ENCODE assay signal across 8 mouse cellular contexts in the genomic region with DNA sequence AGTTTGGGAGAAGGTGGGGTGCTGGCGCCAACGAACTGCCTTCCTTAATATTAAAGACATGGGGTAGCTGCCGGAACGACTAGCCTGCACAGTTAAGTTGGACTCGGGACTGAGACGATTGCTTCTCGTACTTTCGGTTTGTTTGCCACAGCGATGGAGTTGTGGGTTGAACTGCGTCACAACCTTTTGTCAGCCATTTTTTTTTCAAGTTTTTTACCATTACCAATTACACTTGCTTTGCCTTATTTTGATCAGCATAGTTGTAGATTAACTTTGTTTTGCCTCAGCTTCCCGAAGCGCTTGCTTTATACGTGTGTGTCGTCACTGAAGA. TPM values are rescaled to one million over a fixed set of nuclear protein-coding genes. Genes with fewer than 3 reads are reported as not detected.
DNase-seq lines count a peak whose midpoint lies in the region; ATAC-seq and TF ChIP-seq lines count a peak whose summit lies in the region.

No protein-coding gene starts in this region.

- peak overlapping the region; percentile 83 for H3K4me3 ChIP-seq in testis, adult 2 months (ENCODE audit: control insufficient read depth, low read depth, low read length)
- peak overlapping the region; percentile 57 for H3K4me3 ChIP-seq in forebrain, embryonic 13.5 days
- peak overlapping the region; percentile 60 for H3K4me3 ChIP-seq in liver, embryonic 12.5 days
- H3K4me3 ChIP-seq in stomach, embryonic 16.5 days (replicated peaks; ENCODE audit: low read length) = peak overlapping the region; percentile 70

- peaks cover 7% of the 10 kb centered on the region for H3K4me1 ChIP-seq in testis, adult 2 months (ENCODE audit: control insufficient read depth, insufficient read depth, low read length)
- H3K4me1 ChIP-seq in forebrain, embryonic 13.5 days = peaks cover 25% of the 10 kb centered on the region
- peaks cover 48% of the 10 kb centered on the region for H3K4me1 ChIP-seq in liver, embryonic 12.5 days
- H3K4me1 ChIP-seq in stomach, embryonic 16.5 days (ENCODE audit: control insufficient read depth, insufficient read depth, low read length) = peaks cover 21% of the 10 kb centered on the region; the same call in 1 of the 2 replicates

- H3K36me3 ChIP-seq in testis, adult 2 months (ENCODE audit: control insufficient read depth, insufficient read depth, low read length) = no peaks in the 10 kb centered on the region
- H3K36me3 ChIP-seq in forebrain, embryonic 13.5 days (ENCODE audit: poor library complexity, severe bottlenecking) = no peaks in the 10 kb centered on the region
- no peaks in the 10 kb centered on the region for H3K36me3 ChIP-seq in liver, embryonic 12.5 days
- no peaks in the 10 kb centered on the region for H3K36me3 ChIP-seq in stomach, embryonic 16.5 days (ENCODE audit: control insufficient read depth, insufficient read depth, low read length)

- H3K27me3 ChIP-seq in testis, adult 2 months (ENCODE audit: control insufficient read depth, insufficient read depth, low read length) = no peaks in the 10 kb centered on the region
- H3K27me3 ChIP-seq in forebrain, embryonic 13.5 days = no peaks in the 10 kb centered on the region
- no peaks in the 10 kb centered on the region for H3K27me3 ChIP-seq in liver, embryonic 12.5 days (replicated peaks)
- no peaks in the 10 kb centered on the region for H3K27me3 ChIP-seq in stomach, embryonic 16.5 days (ENCODE audit: control insufficient read depth, insufficient read depth, low read length)

- peak overlapping the region; percentile 86 for H3K27ac ChIP-seq in testis, adult 2 months (ENCODE audit: control insufficient read depth, insufficient read depth, low read depth, low read length)
- H3K27ac ChIP-seq in forebrain, embryonic 13.5 days = peak overlapping the region; percentile 98
- peak overlapping the region; percentile 100 for H3K27ac ChIP-seq in liver, embryonic 12.5 days
- peak overlapping the region; percentile 99 for H3K27ac ChIP-seq in stomach, embryonic 16.5 days (ENCODE audit: low read length)

- DNase-seq in testis, postnatal 14 days (ENCODE audit: low spot score) = no peak
- DNase-seq in urinary bladder, adult 18-20 months (ENCODE audit: low spot score in 2 of 2) = no peak
- no peak for DNase-seq in kidney, adult 11 months
- DNase-seq in cerebellum, postnatal 10 days = no peak

- no peak for ATAC-seq in forebrain, embryonic 13.5 days
- ATAC-seq in liver, embryonic 12.5 days = no peak
- ATAC-seq in stomach, embryonic 16.5 days (ENCODE audit: insufficient read depth, low FRiP score) = no peak; the same call in 1 of the 2 replicates

- no peaks in the 10 kb centered on the region for H3K9me3 ChIP-seq in forebrain, embryonic 13.5 days (replicated peaks)
- no peaks in the 10 kb centered on the region for H3K9me3 ChIP-seq in liver, embryonic 12.5 days (replicated peaks)
- no peaks in the 10 kb centered on the region for H3K9me3 ChIP-seq in stomach, embryonic 16.5 days (replicated peaks; ENCODE audit: control insufficient read depth, low read length)

- peak overlapping the region; percentile 92 for H3K9ac ChIP-seq in forebrain, embryonic 13.5 days
- peak overlapping the region; percentile 92 for H3K9ac ChIP-seq in liver, embryonic 12.5 days
- H3K9ac ChIP-seq in stomach, embryonic 16.5 days (ENCODE audit: low read length) = peak overlapping the region; percentile 85

- H3K4me2 ChIP-seq in forebrain, embryonic 13.5 days = peak overlapping the region; percentile 98
- H3K4me2 ChIP-seq in liver, embryonic 12.5 days = peak overlapping the region; percentile 79
- H3K4me2 ChIP-seq in stomach, embryonic 16.5 days (ENCODE audit: low read depth, low read length) = peak overlapping the region; percentile 91

- 1% methylated on average over 14 of the region's 14 CpGs for WGBS in forebrain, embryonic 13.5 days
- WGBS in liver, embryonic 12.5 days (ENCODE audit: insufficient replicate concordance) = under 1% methylated on average over 14 of the region's 14 CpGs
- under 1% methylated on average over 14 of the region's 14 CpGs for WGBS in stomach, embryonic 16.5 days

- no peak for TF ChIP-seq POLR2A in testis, adult 2 months (IDR thresholded peaks at IDR 0.05; ENCODE audit: control insufficient read depth, low read depth, low read length)

- no peak for TF ChIP-seq CTCF in testis, adult 2 months (IDR thresholded peaks at IDR 0.05; ENCODE audit: control insufficient read depth, insufficient read depth, insufficient replicate concordance, low read depth, low read length)

RNA-seq across cellular contexts. Expression of a gene that starts 1.3 kb away (rescaled TPM):
- polyA plus RNA-seq in testis, adult 2 months (2012; rRNA removed) = 5.4 and 6.9 TPM in 2 replicates
- 17.8 and 20.5 TPM in 2 replicates for polyA plus RNA-seq in forebrain, embryonic 13.5 days (2015; fragmentation: Nextera tagmentation; extraction: Ambion mirVana)
- 56.9 and 57.2 TPM in 2 replicates for polyA plus RNA-seq in liver, embryonic 12.5 days (2016; fragmentation: Nextera tagmentation; extraction: Ambion mirVana)
- 53.4 and 58.0 TPM in 2 replicates for polyA plus RNA-seq in stomach, embryonic 16.5 days (2015; fragmentation: Nextera tagmentation; extraction: Ambion mirVana)

RNA-seq across cellular contexts. Expression of a gene that starts 5.5 kb away (rescaled TPM):
- polyA plus RNA-seq in testis, adult 2 months (2012; rRNA removed) = 2.3 TPM in 2 replicates
- polyA plus RNA-seq in forebrain, embryonic 13.5 days (2015; fragmentation: Nextera tagmentation; extraction: Ambion mirVana) = 8.8 and 10.8 TPM in 2 replicates
- polyA plus RNA-seq in liver, embryonic 12.5 days (2016; fragmentation: Nextera tagmentation; extraction: Ambion mirVana) = 4.8 and 6.7 TPM in 2 replicates
- polyA plus RNA-seq in stomach, embryonic 16.5 days (2015; fragmentation: Nextera tagmentation; extraction: Ambion mirVana) = 3.1 and 3.7 TPM in 2 replicates

RNA-seq across cellular contexts. Expression of a gene that starts 6.6 kb away (rescaled TPM):
- 3.9 and 7.0 TPM in 2 replicates for polyA plus RNA-seq in testis, adult 2 months (2012; rRNA removed)
- 3.0 and 5.5 TPM in 2 replicates for polyA plus RNA-seq in forebrain, embryonic 13.5 days (2015; fragmentation: Nextera tagmentation; extraction: Ambion mirVana)
- 4.6 and 5.5 TPM in 2 replicates for polyA plus RNA-seq in liver, embryonic 12.5 days (2016; fragmentation: Nextera tagmentation; extraction: Ambion mirVana)
- polyA plus RNA-seq in stomach, embryonic 16.5 days (2015; fragmentation: Nextera tagmentation; extraction: Ambion mirVana) = 1.00 and 2.9 TPM in 2 replicates

RNA-seq across cellular contexts. Expression of a gene that starts 11.0 kb away (rescaled TPM):
- polyA plus RNA-seq in testis, adult 2 months (2012; rRNA removed) = 4.4 and 6.2 TPM in 2 replicates
- 58.6 and 70.5 TPM in 2 replicates for polyA plus RNA-seq in forebrain, embryonic 13.5 days (2015; fragmentation: Nextera tagmentation; extraction: Ambion mirVana)
- 70.3 TPM in 2 replicates for polyA plus RNA-seq in liver, embryonic 12.5 days (2016; fragmentation: Nextera tagmentation; extraction: Ambion mirVana)
- polyA plus RNA-seq in stomach, embryonic 16.5 days (2015; fragmentation: Nextera tagmentation; extraction: Ambion mirVana) = 16.2 and 26.2 TPM in 2 replicates

RNA-seq across cellular contexts. Expression of a gene that starts 12.2 kb away (rescaled TPM):
- 4.2 and 4.7 TPM in 2 replicates for polyA plus RNA-seq in testis, adult 2 months (2012; rRNA removed)
- 17.0 and 19.6 TPM in 2 replicates for polyA plus RNA-seq in forebrain, embryonic 13.5 days (2015; fragmentation: Nextera tagmentation; extraction: Ambion mirVana)
- polyA plus RNA-seq in liver, embryonic 12.5 days (2016; fragmentation: Nextera tagmentation; extraction: Ambion mirVana) = 15.2 and 16.6 TPM in 2 replicates
- polyA plus RNA-seq in stomach, embryonic 16.5 days (2015; fragmentation: Nextera tagmentation; extraction: Ambion mirVana) = 7.0 and 7.5 TPM in 2 replicates
